ENCODE assay signal across 14 mouse cellular contexts in genomic region chr10:84386214-84386613, GRCm38 (mm10). TPM values are rescaled to one million over a fixed set of nuclear protein-coding genes. Genes with fewer than 3 reads are reported as not detected.
DNase-seq lines count a peak whose midpoint lies in the region; ATAC-seq and TF ChIP-seq lines count a peak whose summit lies in the region.
"Had no signal": no experiment of that assay in that cellular context is flagged by ENCODE, and none has a peak within 500 bp of the region (broad histone marks: within the 10 kb centered on the region; RNA-seq: fewer than 3 reads in every experiment).

No protein-coding gene starts in this region.

- H3K9ac ChIP-seq in heart, embryonic 13.5 days: peak overlapping the region; percentile 77
- no peak overlapping the region for H3K9ac ChIP-seq in liver, postnatal 0 days (replicated peaks)
- H3K9ac ChIP-seq: hindbrain, embryonic 12.5 days; limb, embryonic 13.5 days; midbrain, embryonic 12.5 days had no signal

- H3K4me3 ChIP-seq in heart, embryonic 13.5 days: no peak overlapping the region
- no peak overlapping the region for H3K4me3 ChIP-seq in liver, postnatal 0 days (ENCODE audit: low read depth, low read length)
- H3K4me3 ChIP-seq: hindbrain, embryonic 12.5 days; limb, embryonic 13.5 days; midbrain, embryonic 12.5 days had no signal

- H3K9me3 ChIP-seq in heart, embryonic 13.5 days: no peaks in the 10 kb centered on the region
- no peaks in the 10 kb centered on the region for H3K9me3 ChIP-seq in liver, postnatal 0 days (ENCODE audit: low read length)
- H3K9me3 ChIP-seq: hindbrain, embryonic 12.5 days; limb, embryonic 13.5 days; midbrain, embryonic 12.5 days had no signal

- intact Hi-C loops in heart, postnatal 14 days (cut with DNase I): loop anchor here (5.0 kb wide), 1 partner anchor 154 kb away; no protein-coding TSS in a partner anchor

- no peak for TF ChIP-seq EP300 in liver, postnatal 0 days (IDR thresholded peaks at IDR 0.05; ENCODE audit: low read depth)

- H3K4me1 ChIP-seq in heart, embryonic 13.5 days: peaks cover 97% of the 10 kb centered on the region
- H3K4me1 ChIP-seq in liver, postnatal 0 days (ENCODE audit: insufficient read depth): peaks cover 20% of the 10 kb centered on the region

- no peak for TF ChIP-seq CTCF in liver, postnatal 0 days (IDR thresholded peaks at IDR 0.05; ENCODE audit: low read depth)

- H3K4me2 ChIP-seq in heart, embryonic 13.5 days: peak overlapping the region; percentile 66
- H3K4me2 ChIP-seq in liver, postnatal 0 days (ENCODE audit: low read depth, low read length): no peak overlapping the region
- H3K4me2 ChIP-seq: hindbrain, embryonic 12.5 days; limb, embryonic 13.5 days; midbrain, embryonic 12.5 days had no signal

- peak overlapping the region; percentile 97 for H3K27ac ChIP-seq in heart, embryonic 13.5 days (replicated peaks)
- H3K27ac ChIP-seq in liver, postnatal 0 days (ENCODE audit: low read depth): no peak overlapping the region
- H3K27ac ChIP-seq: limb, embryonic 13.5 days had no signal

- peaks cover 30% of the 10 kb centered on the region for H3K36me3 ChIP-seq in heart, embryonic 13.5 days
- no peaks in the 10 kb centered on the region for H3K36me3 ChIP-seq in liver, postnatal 0 days (replicated peaks; ENCODE audit: insufficient read depth, low read length)
- H3K36me3 ChIP-seq: midbrain, embryonic 12.5 days had no signal

- WGBS in heart, embryonic 13.5 days: 56% methylated on average over 3 of the region's 3 CpGs
- WGBS in liver, postnatal 0 days (ENCODE audit: insufficient replicate concordance): 65% methylated on average over 3 of the region's 3 CpGs

- DNase-seq in cerebellum, adult 11-12 months: peak; percentile 19
- DNase-seq in cerebellum, postnatal 4 days (ENCODE audit: low spot score in 2 of 2): no peak
- DNase-seq in heart, postnatal 14 days: no peak
- peak; percentile 2 for DNase-seq in kidney, postnatal 10 days
- DNase-seq in kidney, adult 11 months: no peak
- peak; percentile 34 for DNase-seq in ZHBTc4 (ENCODE audit: low read depth, low spot score)
- no peak for DNase-seq in liver, postnatal 0 days
- DNase-seq: lung, postnatal 36 days; thymus, postnatal 4 days had no signal

- H3K27me3 ChIP-seq in heart, embryonic 13.5 days (replicated peaks): no peaks in the 10 kb centered on the region
- no peaks in the 10 kb centered on the region for H3K27me3 ChIP-seq in liver, postnatal 0 days (ENCODE audit: insufficient read depth, low read length)
- H3K27me3 ChIP-seq: hindbrain, embryonic 12.5 days; limb, embryonic 13.5 days; midbrain, embryonic 12.5 days had no signal

- ATAC-seq in heart, embryonic 13.5 days (ENCODE audit: extremely low read depth, insufficient number of reproducible peaks, low FRiP score, low TSS enrichment): no peak
- ATAC-seq in liver, postnatal 0 days: no peak
- ATAC-seq: intestine, postnatal 0 days had no signal

RNA-seq across cellular contexts. Expression of gene Nuak1, which starts 54.2 kb away (rescaled TPM):
- 2.3 and 2.6 TPM in 2 replicates for polyA plus RNA-seq in heart, embryonic 13.5 days (2015; fragmentation: Nextera tagmentation; extraction: Ambion mirVana)
- 10 to 100 TPM; 19.9 to 20.6 TPM for total RNA-seq in heart, postnatal 14 days (2021)
- polyA plus RNA-seq in liver, postnatal 0 days (2015; fragmentation: Nextera tagmentation; extraction: Ambion mirVana): 0.13 and 0.20 TPM in 2 replicates

Comparison
In these comparisons a context has a peak if more than half of its experiments do, and no peak if none do; other contexts are left out.
1. DNase-seq: peak in cerebellum, adult 11-12 months (single experiment), kidney, postnatal 10 days (single experiment) and ZHBTc4 (single experiment); none in cerebellum, postnatal 4 days (0 of 2), heart, postnatal 14 days (0 of 2), kidney, adult 11 months (single experiment) and liver, postnatal 0 days (single experiment).